ENCODE assay signal across 23 mouse cellular contexts in genomic region chr2:137591551-137591950, GRCm38 (mm10).
DNase-seq lines count a peak whose midpoint lies in the region; TF ChIP-seq lines count a peak whose summit lies in the region.
"Had no signal": no experiment of that assay in that cellular context is flagged by ENCODE, and none has a peak within 500 bp of the region (broad histone marks: within the 10 kb centered on the region; RNA-seq: fewer than 3 reads in every experiment).

No protein-coding gene starts in this region.

- peak; percentile 3 for DNase-seq in lung, postnatal 36 days
- no peak for DNase-seq in lung, postnatal 25 days (ENCODE audit: low spot score)
- peak; percentile 40 for DNase-seq in gastrocnemius, adult 2 months
- DNase-seq in heart, adult 8-10 months (ENCODE audit: low spot score): peak; percentile 53
- DNase-seq in skeletal muscle tissue, adult 2 months (ENCODE audit: low read depth, low spot score): peak; percentile 74
- no peak for DNase-seq in thymus, adult 2 months
- no peak for DNase-seq in adrenal gland, postnatal 14 days
- DNase-seq: adrenal gland, postnatal 25 days; cerebellum, adult 11 months; cerebellum, postnatal 10 days; forebrain, postnatal 0 days; kidney, postnatal 36 days; layer of hippocampus, adult 9-11 months; liver; midbrain, embryonic 14.5 days; right cerebral cortex, postnatal 25 days; thymus, adult 18-20 months had no signal

- no peaks in the 10 kb centered on the region for H3K36me3 ChIP-seq in thymus, adult 2 months (ENCODE audit: control insufficient read depth, insufficient read depth, low read length)
- H3K36me3 ChIP-seq: embryonic facial prominence, embryonic 15.5 days; forebrain, embryonic 10.5 days; hindbrain, embryonic 15.5 days; neural tube, embryonic 15.5 days; stomach, embryonic 15.5 days had no signal

- TF ChIP-seq CTCF in gastrocnemius, adult 2 months (IDR thresholded peaks at IDR 0.05): no peak
- TF ChIP-seq CTCF in thymus, adult 2 months (IDR thresholded peaks at IDR 0.05; ENCODE audit: borderline replicate concordance, control insufficient read depth, extremely low read depth, insufficient read depth, low read length, poor library complexity): no peak

- H3K4me1 ChIP-seq in thymus, adult 2 months (replicated peaks; ENCODE audit: control insufficient read depth, insufficient read depth, low read length): no peaks in the 10 kb centered on the region
- H3K4me1 ChIP-seq: embryonic facial prominence, embryonic 15.5 days; forebrain, embryonic 10.5 days; hindbrain, embryonic 15.5 days; neural tube, embryonic 15.5 days; stomach, embryonic 15.5 days had no signal

- H3K27me3 ChIP-seq in thymus, adult 2 months (ENCODE audit: control insufficient read depth, insufficient read depth, low read length): no peaks in the 10 kb centered on the region
- H3K27me3 ChIP-seq: embryonic facial prominence, embryonic 15.5 days; hindbrain, embryonic 15.5 days; neural tube, embryonic 15.5 days; Patski; stomach, embryonic 15.5 days had no signal

- intact Hi-C loops in gastrocnemius, adult 2 months (cut with DNase I): no loop called here

- WGBS in thymus, adult 2 months: 97% methylated on average over 1 of the region's 1 CpGs

- H3K4me3 ChIP-seq in gastrocnemius, adult 2 months: no peak overlapping the region
- H3K4me3 ChIP-seq in thymus, adult 2 months (ENCODE audit: control insufficient read depth, insufficient read depth, low read length): no peak overlapping the region
- H3K4me3 ChIP-seq: embryonic facial prominence, embryonic 15.5 days; forebrain, embryonic 10.5 days; hindbrain, embryonic 15.5 days; neural tube, embryonic 15.5 days; stomach, embryonic 15.5 days had no signal

- H3K27ac ChIP-seq in gastrocnemius, adult 2 months: peak overlapping the region; percentile 6; the same call in 1 of the 2 replicates
- no peak overlapping the region for H3K27ac ChIP-seq in thymus, adult 2 months (ENCODE audit: control insufficient read depth, insufficient read depth, low read length)
- H3K27ac ChIP-seq: embryonic facial prominence, embryonic 15.5 days; forebrain, embryonic 10.5 days; hindbrain, embryonic 15.5 days; neural tube, embryonic 15.5 days; stomach, embryonic 15.5 days had no signal

- TF ChIP-seq POLR2A in thymus, adult 2 months (IDR thresholded peaks at IDR 0.05; ENCODE audit: control insufficient read depth, extremely low read depth, insufficient read depth, low read length, poor library complexity): no peak

Comparison
In these comparisons a context has a peak if more than half of its experiments do, and no peak if none do; other contexts are left out.
1. DNase-seq: peak in lung, postnatal 36 days (single experiment), gastrocnemius, adult 2 months (single experiment), heart, adult 8-10 months (single experiment) and skeletal muscle tissue, adult 2 months (single experiment); none in lung, postnatal 25 days (single experiment), thymus, adult 2 months (single experiment) and adrenal gland, postnatal 14 days (single experiment).